Mouse (Mus musculus) left cerebral cortex, postnatal 25 days (tissue): ENCODE results near the gene Srl. TPM values are rescaled to one million over a fixed set of nuclear protein-coding genes. Genes with fewer than 3 reads are reported as not detected.
"Not testable (repeated sequence)": the region's sequence is repeated elsewhere in the genome, so short reads cannot be mapped to it uniquely, and the experiment has no call there.

Experiments
- DNase-seq, 2 experiments: peaks; one replicate each; pipeline ENCODE4 v3.0.0; 2022; ENCODE audit warnings: low spot score in 2 of 2, mixed read lengths in 1 of 2
- intact Hi-C: fragments of 180-260 bp; cut with DNase I; formaldehyde crosslinking; loops from one replicate; pipeline ENCODE4 v1.15.1; 2025
- total RNA-seq, 2 experiments: library from RNA; stranded (reverse); gene quantifications; 2 replicates each; pipeline ENCODE4 v1.2.3; 2021

The Srl gene
- total RNA-seq: 1 to 10 TPM; 9.1 to 9.5 TPM

- intact Hi-C loops: loop anchor here (1.0 to 5.0 kb wide), 3 partner anchors 52 to 225 kb away; no protein-coding TSS in a partner anchor
- DNase-seq: peak; percentile 100
Measured at GRCm38 (mm10) chr16:4541501-4542198, at the start of gene Srl. Gene Srl (minus strand): TSS chr16:4541816.

- no peak for DNase-seq
- intact Hi-C loops: no loop called here
Measured at GRCm38 (mm10) chr16:4590236-4590635, 48.6 kb upstream of the Srl start.

GRCm38 (mm10) chr16:4587516-4588210 lies 46.0 kb upstream of the Srl start:
- DNase-seq: no peak
- intact Hi-C loops: no loop called here

- intact Hi-C loops: no loop called here
- DNase-seq: peak; percentile 87 to 92
Measured at GRCm38 (mm10) chr16:4586531-4587123, 45.0 kb upstream of the Srl start.

- intact Hi-C loops: no loop called here
- DNase-seq: no peak
Measured at GRCm38 (mm10) chr16:4585642-4586530, 44.3 kb upstream of the Srl start.

GRCm38 (mm10) chr16:4584438-4584837 lies 42.8 kb upstream of the Srl start:
- intact Hi-C loops: no loop called here
- DNase-seq: no peak

- intact Hi-C loops: no loop called here
- DNase-seq: no peak
Measured at GRCm38 (mm10) chr16:4583807-4584206, 42.2 kb upstream of the Srl start.

GRCm38 (mm10) chr16:4581179-4581578 lies 39.6 kb upstream of the Srl start:
- DNase-seq, intact Hi-C loops: not testable (repeated sequence)

- intact Hi-C loops: no loop called here
- DNase-seq: no peak
Measured at GRCm38 (mm10) chr16:4578630-4579029, 37.0 kb upstream of the Srl start.

- no peak for DNase-seq
- intact Hi-C loops: no loop called here
Measured at GRCm38 (mm10) chr16:4576873-4577272, 35.3 kb upstream of the Srl start.

- intact Hi-C loops: no loop called here
- no peak for DNase-seq
Measured at GRCm38 (mm10) chr16:4576038-4576437, 34.4 kb upstream of the Srl start.

GRCm38 (mm10) chr16:4570737-4571136 lies 29.1 kb upstream of the Srl start:
- intact Hi-C loops: no loop called here
- no peak for DNase-seq

- peak; percentile 63 to 64 for DNase-seq
- intact Hi-C loops: loop anchor here (1.0 kb wide), 1 partner anchor 39 kb away; no protein-coding TSS in a partner anchor
Measured at GRCm38 (mm10) chr16:4567912-4568311, 26.3 kb upstream of the Srl start.

GRCm38 (mm10) chr16:4560145-4560952 lies 18.7 kb upstream of the Srl start:
- DNase-seq: peak; percentile 23 to 25
- intact Hi-C loops: loop anchor here (5.0 kb wide), 1 partner anchor 107 kb away; no protein-coding TSS in a partner anchor

GRCm38 (mm10) chr16:4559715-4560144 lies 18.1 kb upstream of the Srl start, which contains the start of gene Tfap4:
Gene Tfap4 (minus strand): TSS chr16:4559854.
- intact Hi-C loops: loop anchor here (5.0 kb wide), 1 partner anchor 108 kb away; no protein-coding TSS in a partner anchor
- peak; percentile 84 to 87 for DNase-seq

GRCm38 (mm10) chr16:4558980-4559631 lies 17.5 kb upstream of the Srl start:
- DNase-seq: peak; percentile 76 to 77
- intact Hi-C loops: no loop called here

GRCm38 (mm10) chr16:4558384-4558979 lies 16.9 kb upstream of the Srl start:
- intact Hi-C loops: no loop called here
- DNase-seq: peak; percentile 94 to 97

GRCm38 (mm10) chr16:4557949-4558348 lies 16.3 kb upstream of the Srl start:
- intact Hi-C loops: no loop called here
- DNase-seq: peak; percentile 54 to 60
